Mouse (Mus musculus) E14TG2a.4 (cell line): Measurements from ENCODE around the gene Sec22b.

ENCODE experiments used
- CTCF ChIP-seq: conservative IDR thresholded peaks from 2 replicates; pipeline ENCODE4 v1.5.1; 2014; ENCODE audit warnings: low read length
- NANOG ChIP-seq: IDR thresholded peaks from 2 replicates; pipeline ENCODE4 v1.6.1; 2014; ENCODE audit warnings: borderline replicate concordance, low read length, mixed read lengths
- POU5F1 ChIP-seq: IDR thresholded peaks from 2 replicates; pipeline ENCODE4 v1.6.1; 2014; ENCODE audit warnings: low read length, borderline replicate concordance

GRCm38 (mm10) chr3:97972200-97972599 lies 71.2 kb downstream of the Sec22b start:
- TF ChIP-seq CTCF (no peak), NANOG (no peak), POU5F1 (no peak)
